Comparison of ENCODE assay signal across 7 mouse cellular contexts in genomic region chrX:169980203-169980556, GRCm38 (mm10). TPM values are rescaled to one million over a fixed set of nuclear protein-coding genes. Genes with fewer than 3 reads are reported as not detected.
A peak's percentile ranks its signal among the peaks of the same experiment; 100 is the strongest.
DNase-seq lines count a peak whose midpoint lies in the region; ATAC-seq and TF ChIP-seq lines count a peak whose summit lies in the region.
"Not testable (repeated sequence)": the region's sequence is repeated elsewhere in the genome, so short reads cannot be mapped to it uniquely, and the experiment has no call there.

No protein-coding gene starts in this region.

- H3K4me2 ChIP-seq in heart, postnatal 0 days (ENCODE audit: low read depth, low read length); lung, postnatal 0 days (replicated peaks; ENCODE audit: low read depth, low read length): not testable (repeated sequence)

- DNase-seq in adrenal gland, adult 8-10 months = peak; percentile 9
- DNase-seq in cerebellum, adult 11-12 months = peak; percentile 14
- peak; percentile 45 for DNase-seq in forelimb bud, embryonic 11.5 days (ENCODE audit: low read depth, low spot score)
- DNase-seq in heart, postnatal 0 days (ENCODE audit: low spot score) = peak; percentile 16
- DNase-seq in layer of hippocampus, adult 11-12 months (ENCODE audit: low spot score) = peak; percentile 59
- peak; percentile 31 for DNase-seq in lung, postnatal 0 days (ENCODE audit: low spot score)
- peak; percentile 25 to 45 for DNase-seq in right cerebral cortex, adult 2 months (ENCODE audit: low spot score in 2 of 2)

- 44% methylated on average over 6 of the region's 6 CpGs for WGBS in heart, postnatal 0 days
- WGBS in lung, postnatal 0 days = 41% methylated on average over 6 of the region's 6 CpGs

- H3K27ac ChIP-seq in heart, postnatal 0 days (ENCODE audit: low read depth); lung, postnatal 0 days (ENCODE audit: low read length): not testable (repeated sequence)

- peaks cover 10% of the 10 kb centered on the region for H3K36me3 ChIP-seq in heart, postnatal 0 days (replicated peaks; ENCODE audit: control insufficient read depth, insufficient read depth, low read length)
- H3K36me3 ChIP-seq in lung, postnatal 0 days (ENCODE audit: insufficient read depth, low read length) = not testable (repeated sequence)

- H3K9ac ChIP-seq in heart, postnatal 0 days (replicated peaks; ENCODE audit: low read depth, low read length); lung, postnatal 0 days (replicated peaks; ENCODE audit: low read depth): not testable (repeated sequence)

- TF ChIP-seq CTCF in heart, postnatal 0 days (IDR thresholded peaks at IDR 0.05; ENCODE audit: low read depth); lung, postnatal 0 days (IDR thresholded peaks at IDR 0.05): not testable (repeated sequence)

- peaks cover 38% of the 10 kb centered on the region; the same call in 1 of the 2 replicates for H3K27me3 ChIP-seq in heart, postnatal 0 days (ENCODE audit: control insufficient read depth, insufficient read depth, low read length)
- H3K27me3 ChIP-seq in lung, postnatal 0 days (replicated peaks; ENCODE audit: insufficient read depth, low read length) = peaks cover 11% of the 10 kb centered on the region; the same call in 1 of the 2 replicates

- not testable (repeated sequence) for H3K4me1 ChIP-seq in heart, postnatal 0 days (ENCODE audit: control insufficient read depth, insufficient read depth); lung, postnatal 0 days (ENCODE audit: insufficient read depth, low read depth, low read length)

- ATAC-seq in heart, postnatal 0 days (ENCODE audit: insufficient read depth, low read depth); lung, postnatal 0 days: not testable (repeated sequence)

- not testable (repeated sequence) for H3K9me3 ChIP-seq in heart, postnatal 0 days (replicated peaks; ENCODE audit: control insufficient read depth, low read length); lung, postnatal 0 days (ENCODE audit: low read length)

- TF ChIP-seq EP300 in heart, postnatal 0 days (IDR thresholded peaks at IDR 0.05; ENCODE audit: low read depth); lung, postnatal 0 days (IDR thresholded peaks at IDR 0.05): not testable (repeated sequence)

- not testable (repeated sequence) for H3K4me3 ChIP-seq in heart, postnatal 0 days (ENCODE audit: low read depth, low read length); lung, postnatal 0 days (ENCODE audit: low read depth, low read length)

RNA-seq across cellular contexts. Expression of gene Gm21887, which starts 29.3 kb away (rescaled TPM):
- 100 to 1,000 TPM; 122 to 338 (median 214) TPM for total RNA-seq in adrenal gland, adult 8-10 months (2022)
- 0.88 and 16.5 TPM in 2 replicates for total RNA-seq in heart, postnatal 0 days (2014; rRNA removed; ENCODE audit: low replicate concordance)
- 32.6 and 63.9 TPM in 2 replicates for polyA plus RNA-seq in heart, postnatal 0 days (2015; fragmentation: Nextera tagmentation; extraction: Ambion mirVana)
- 90.2 and 116 TPM in 2 replicates for polyA plus RNA-seq in lung, postnatal 0 days (2015; fragmentation: Nextera tagmentation; extraction: Ambion mirVana)

Comparison
In these comparisons a context has a peak if more than half of its experiments do, and no peak if none do; other contexts are left out.
1. DNase-seq: peak in every context shown above with its lines; median percentile 59 in layer of hippocampus, adult 11-12 months; 45 in forelimb bud, embryonic 11.5 days; 35 in right cerebral cortex, adult 2 months; 31 in lung, postnatal 0 days; 16 in heart, postnatal 0 days; 14 in cerebellum, adult 11-12 months; 9 in adrenal gland, adult 8-10 months.